Mouse (Mus musculus): ENCODE data around the gene Scaper. TPM values are rescaled to one million over a fixed set of nuclear protein-coding genes. Genes with fewer than 3 reads are reported as not detected.

Gene Scaper
- polyA plus RNA-seq, 1 experiment from 2014 or later, result 12.0 TPM

DNA sequence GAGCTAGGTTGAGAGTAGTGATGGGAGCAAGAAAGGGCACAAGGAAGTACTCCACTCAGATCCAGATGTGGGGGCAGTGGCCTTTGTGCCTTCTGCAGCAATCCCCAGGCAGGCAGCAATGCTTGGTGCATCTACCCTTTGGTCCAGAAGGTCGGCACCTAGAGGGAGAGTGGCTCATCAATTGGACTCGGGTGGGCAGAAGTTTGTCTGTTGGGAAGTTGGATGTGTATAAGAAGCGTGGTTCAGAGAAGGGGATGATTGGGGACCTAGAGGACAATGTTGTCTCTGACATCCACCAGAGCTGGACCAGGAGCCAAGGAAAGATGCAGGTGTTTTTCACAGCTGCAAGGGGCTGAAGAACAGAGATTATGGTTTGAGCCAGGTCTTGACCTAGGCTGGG is 389.0 kb downstream of the Scaper start:
- ChIA-PET POLR2A (interaction anchor here (0.6 kb wide), 1 partner anchor 385 kb away, joined by 6 read pairs; no protein-coding TSS in a partner anchor), CTCF (no interaction called here)
- TF ChIP-seq CTCF (IDR thresholded peaks at IDR 0.05), result no peak
- in situ Hi-C loops (cut with MboI; ENCODE audit: low pct_unique_long_range_greater_than_20kb), result no loop called here
- DNase-seq (ENCODE audit: low read depth, low spot score) (no peak), ATAC-seq (no peak)
- H3K27me3 ChIP-seq, result no peaks in the 10 kb centered on the region

GRCm38 (mm10) chr9:55546176-55547010 is 391.5 kb downstream of the Scaper start:
- ATAC-seq, result no peak
- H3K27me3 ChIP-seq, result no peaks in the 10 kb centered on the region

GRCm38 (mm10) chr9:55545556-55546175 is 392.3 kb downstream of the Scaper start:
- H3K27me3 ChIP-seq, result no peaks in the 10 kb centered on the region

More at GRCm38 (mm10) chr9:55546176-55547010, 391.5 kb downstream of the Scaper start:
- ChIA-PET POLR2A (no interaction called here), CTCF (no interaction called here)
- in situ Hi-C loops (cut with MboI; ENCODE audit: low pct_unique_long_range_greater_than_20kb), result no loop called here
- no peak for DNase-seq (ENCODE audit: low read depth, low spot score)
- TF ChIP-seq CTCF (IDR thresholded peaks at IDR 0.05), result no peak

DNA sequence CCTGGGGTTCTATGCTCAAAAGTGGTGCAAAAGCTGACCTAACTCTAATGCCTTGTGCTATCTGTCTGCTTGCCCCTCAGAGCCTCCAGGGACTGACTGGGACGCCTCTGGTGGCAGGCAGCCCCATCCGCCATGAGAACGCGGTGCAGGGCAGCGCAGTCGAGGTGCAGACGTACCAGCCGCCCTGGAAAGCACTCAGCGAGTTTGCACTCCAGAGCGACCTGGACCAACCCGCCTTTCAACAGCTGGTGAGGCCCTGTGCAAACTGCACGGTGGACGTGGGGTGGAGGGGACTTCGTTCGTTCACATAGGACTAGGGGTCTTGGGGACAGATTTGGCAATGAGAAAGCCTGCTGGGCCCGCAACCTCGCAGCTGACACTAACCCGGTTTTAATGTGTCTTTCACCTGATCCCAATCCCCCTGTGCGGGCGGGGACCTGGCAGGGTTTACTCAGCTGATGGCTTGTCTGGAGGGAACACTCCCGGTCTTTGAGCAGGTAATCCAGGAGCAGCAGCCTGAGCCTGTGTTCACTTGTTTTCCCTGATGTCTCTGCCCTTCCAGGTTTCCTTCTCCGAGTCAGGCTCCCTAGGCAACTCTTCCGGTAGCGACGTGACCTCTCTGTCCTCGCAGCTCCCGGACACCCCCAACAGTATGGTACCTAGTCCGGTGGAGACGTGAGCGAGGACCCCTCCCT is 392.9 kb downstream of the Scaper start:
- in situ Hi-C loops (cut with MboI; ENCODE audit: low pct_unique_long_range_greater_than_20kb), result no loop called here
- ATAC-seq, result no peak
- CTCF ChIA-PET, result no interaction called here
- no peak for TF ChIP-seq CTCF (IDR thresholded peaks at IDR 0.05)
- POLR2A ChIA-PET, result no interaction called here
- H3K27me3 ChIP-seq, result no peaks in the 10 kb centered on the region
- DNase-seq (ENCODE audit: low read depth, low spot score), result no peak

More at GRCm38 (mm10) chr9:55545556-55546175, 392.3 kb downstream of the Scaper start:
- DNase-seq (ENCODE audit: low read depth, low spot score) (no peak), ATAC-seq (no peak)
- in situ Hi-C loops (cut with MboI; ENCODE audit: low pct_unique_long_range_greater_than_20kb), result no loop called here
- POLR2A ChIA-PET, result no interaction called here
- TF ChIP-seq CTCF (IDR thresholded peaks at IDR 0.05), result no peak
- CTCF ChIA-PET, result no interaction called here

- DNase-seq (ENCODE audit: low read depth, low spot score) (no peak), ATAC-seq (no peak)
- ChIA-PET CTCF (no interaction called here), POLR2A (no interaction called here)
- no peak for TF ChIP-seq CTCF (IDR thresholded peaks at IDR 0.05)
- in situ Hi-C loops (cut with MboI; ENCODE audit: low pct_unique_long_range_greater_than_20kb), result no loop called here
- no peaks in the 10 kb centered on the region for H3K27me3 ChIP-seq
These were observed 394.1 kb downstream of the Scaper start for GRCm38 (mm10) chr9:55543703-55544401.

DNA sequence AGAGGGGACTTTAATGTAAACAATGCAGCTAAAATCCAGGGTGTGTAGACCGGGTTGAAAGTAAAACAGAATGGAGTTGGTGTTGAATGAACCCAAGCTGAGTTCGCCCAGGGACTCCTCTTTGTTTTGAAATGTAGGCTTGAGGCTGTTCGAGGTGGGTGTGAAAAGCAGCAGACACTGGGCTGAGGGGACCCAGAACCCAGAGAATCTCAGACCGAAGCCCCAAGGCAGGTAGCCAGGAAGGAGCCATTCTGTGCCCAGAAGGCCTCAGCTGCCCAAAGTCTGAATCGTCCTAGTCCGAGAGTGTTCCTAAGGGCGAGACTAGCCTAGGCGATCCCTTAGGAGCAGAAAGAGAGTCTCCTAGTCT is 394.6 kb downstream of the Scaper start:
- in situ Hi-C loops (cut with MboI; ENCODE audit: low pct_unique_long_range_greater_than_20kb), result no loop called here
- ChIA-PET CTCF (no interaction called here), POLR2A (no interaction called here)
- DNase-seq (ENCODE audit: low read depth, low spot score) (no peak), ATAC-seq (no peak)
- no peak for TF ChIP-seq CTCF (IDR thresholded peaks at IDR 0.05)
- H3K27me3 ChIP-seq, result no peaks in the 10 kb centered on the region

- in situ Hi-C loops (cut with MboI; ENCODE audit: low pct_unique_long_range_greater_than_20kb), result no loop called here
- H3K27me3 ChIP-seq, result no peaks in the 10 kb centered on the region
- DNase-seq (ENCODE audit: low read depth, low spot score) (no peak), ATAC-seq (no peak)
- CTCF ChIA-PET, result no interaction called here
- no peak for TF ChIP-seq CTCF (IDR thresholded peaks at IDR 0.05)
- POLR2A ChIA-PET, result no interaction called here
These were observed 395.3 kb downstream of the Scaper start for GRCm38 (mm10) chr9:55542366-55543325.

GRCm38 (mm10) chr9:55541681-55542365 is 396.1 kb downstream of the Scaper start:
- in situ Hi-C loops (cut with MboI; ENCODE audit: low pct_unique_long_range_greater_than_20kb), result no loop called here
- POLR2A ChIA-PET, result no interaction called here
- ATAC-seq (peak; percentile 17), DNase-seq (ENCODE audit: low read depth, low spot score) (no peak)
- no peak for TF ChIP-seq CTCF (IDR thresholded peaks at IDR 0.05)
- CTCF ChIA-PET, result no interaction called here
- no peaks in the 10 kb centered on the region for H3K27me3 ChIP-seq

DNA sequence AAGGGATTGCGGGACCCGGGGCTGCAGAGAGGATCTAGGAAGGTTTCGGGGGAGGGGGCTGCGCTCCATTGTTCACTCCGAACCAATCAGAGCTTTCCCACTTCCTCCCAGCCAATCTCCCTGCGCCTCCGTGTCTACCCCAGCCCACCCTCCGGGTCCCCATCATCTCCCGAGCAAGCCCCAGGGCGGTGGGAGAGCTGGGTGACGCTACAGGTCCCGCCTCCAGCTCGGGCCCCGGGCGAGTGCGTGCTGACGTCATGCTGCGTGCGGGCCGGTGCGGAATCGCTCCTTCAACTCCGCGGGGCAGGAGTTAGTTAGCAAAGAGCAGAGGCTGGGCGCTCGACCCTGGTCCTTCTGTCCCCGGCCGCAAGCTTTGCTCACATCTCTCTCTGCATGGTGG is 397.0 kb downstream of the Scaper start:
- peak; percentile 22 for DNase-seq (ENCODE audit: low read depth, low spot score)
- POLR2A ChIA-PET, result no interaction called here
- no peak for TF ChIP-seq CTCF (IDR thresholded peaks at IDR 0.05)
- ATAC-seq, result peak; percentile 71
- in situ Hi-C loops (cut with MboI; ENCODE audit: low pct_unique_long_range_greater_than_20kb), result no loop called here
- no peaks in the 10 kb centered on the region for H3K27me3 ChIP-seq
- CTCF ChIA-PET, result interaction anchor here (0.9 kb wide), 1 partner anchor 11 kb away, joined by 3 read pairs; no protein-coding TSS in a partner anchor
